Mouse (Mus musculus) c-Kit-positive CD71-negative TER-119-negative erythroid progenitor cells, embryonic 14.5 days (primary cell): ENCODE results near the gene Zfp316.

Experiments used
- DNase-seq: peaks from one replicate; pipeline ENCODE4 v3.0.0-alpha.2; 2013; ENCODE audit warnings: low read depth

Gene Zfp316

GRCm38 (mm10) chr5:143222287-143222686 is 47.5 kb downstream of the Zfp316 start:
- no peak for DNase-seq

- no peak for DNase-seq
Measured at GRCm38 (mm10) chr5:143220996-143221395, 48.8 kb downstream of the Zfp316 start.

- DNase-seq, result no peak
Measured at GRCm38 (mm10) chr5:143213832-143214231, 56.0 kb downstream of the Zfp316 start.

DNA sequence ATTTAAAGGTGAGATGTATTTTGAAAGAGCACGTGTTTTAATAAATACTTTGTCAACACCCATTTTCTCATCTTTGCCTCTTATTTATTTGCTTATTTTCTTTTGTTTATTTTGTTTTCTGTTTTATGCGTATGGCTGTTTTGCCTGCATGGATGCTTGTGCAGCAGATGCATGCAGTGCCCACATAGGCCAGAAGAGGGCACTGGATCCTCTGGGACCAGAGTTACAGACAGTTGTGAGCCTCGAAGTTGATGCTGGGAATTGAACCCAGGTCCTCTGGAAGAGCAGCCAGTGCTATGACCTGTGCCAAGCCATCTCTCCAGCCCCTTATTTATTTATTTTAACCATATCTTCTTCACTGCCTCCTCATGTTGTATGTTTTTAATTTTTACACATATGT is 64.8 kb downstream of the Zfp316 start:
- DNase-seq, result no peak
